Mouse (Mus musculus): Measurements from ENCODE around the gene Olfr573-ps1. TPM values are rescaled to one million over a fixed set of nuclear protein-coding genes. Genes with fewer than 3 reads are reported as not detected.

The Olfr573-ps1 gene
- polyA plus RNA-seq, 1 experiment from 2014 or later = not detected

DNA sequence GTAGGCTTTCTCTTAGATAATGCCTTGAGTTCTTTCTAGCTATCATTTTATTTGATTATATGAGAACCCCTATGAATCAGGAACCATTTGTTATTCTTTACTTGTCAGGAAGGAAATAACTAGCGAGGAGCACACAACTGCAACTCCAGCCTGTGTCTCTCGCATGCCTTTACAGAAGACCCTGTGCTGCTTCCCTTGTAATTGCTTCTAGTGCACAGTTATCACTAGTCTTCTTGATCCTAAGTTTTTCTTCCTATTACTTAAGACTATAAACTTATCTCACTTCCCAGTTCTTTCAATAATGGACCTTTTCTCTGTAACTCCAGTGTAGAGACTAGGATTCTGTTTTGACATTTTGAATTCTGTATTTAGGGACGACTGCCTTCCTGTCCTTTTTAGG is 15.8 kb upstream of the Olfr573-ps1 start:
- no peak for TF ChIP-seq CTCF (IDR thresholded peaks at IDR 0.05; ENCODE audit: low read depth)
- H3K27ac ChIP-seq (replicated peaks) = no peak overlapping the region
- DNase-seq (ENCODE audit: low spot score) = no peak

GRCm38 (mm10) chr7:102950732-102951131 is 8.4 kb upstream of the Olfr573-ps1 start:
- TF ChIP-seq CTCF (IDR thresholded peaks at IDR 0.05; ENCODE audit: low read depth) (no peak), EP300 (optimal IDR thresholded peaks at IDR 0.05) (no peak)
- 31% methylated on average over 1 of the region's 1 CpGs for WGBS
- no peak for DNase-seq (ENCODE audit: low spot score)
- Histone ChIP-seq H3K4me1 (replicated peaks; ENCODE audit: control insufficient read depth, insufficient read depth) (no peaks in the 10 kb centered on the region), H3K27me3 (ENCODE audit: control insufficient read depth, insufficient read depth, low read length) (no peaks in the 10 kb centered on the region), H3K36me3 (ENCODE audit: control insufficient read depth, insufficient read depth, low read length) (no peaks in the 10 kb centered on the region), H3K4me3 (ENCODE audit: low read depth, low read length) (no peak overlapping the region), H3K9me3 (ENCODE audit: control insufficient read depth, low read length) (no peaks in the 10 kb centered on the region), H3K9ac (ENCODE audit: low read length) (no peak overlapping the region), H3K4me2 (replicated peaks; ENCODE audit: low read depth) (no peak overlapping the region), H3K27ac (replicated peaks) (no peak overlapping the region)
- no peak for ATAC-seq (ENCODE audit: low FRiP score, low TSS enrichment)

More for the DNA sequence above, 15.8 kb upstream of the Olfr573-ps1 start:
- Histone ChIP-seq H3K36me3 (ENCODE audit: control insufficient read depth, insufficient read depth, low read length) (no peaks in the 10 kb centered on the region), H3K9me3 (ENCODE audit: control insufficient read depth, low read length) (no peaks in the 10 kb centered on the region), H3K4me2 (replicated peaks; ENCODE audit: low read depth) (no peak overlapping the region), H3K9ac (ENCODE audit: low read length) (no peak overlapping the region), H3K4me3 (ENCODE audit: low read depth, low read length) (no peak overlapping the region), H3K27me3 (ENCODE audit: control insufficient read depth, insufficient read depth, low read length) (no peaks in the 10 kb centered on the region), H3K4me1 (replicated peaks; ENCODE audit: control insufficient read depth, insufficient read depth) (no peaks in the 10 kb centered on the region)
- 68% methylated on average over 3 of the region's 3 CpGs for WGBS
- no peak for ATAC-seq (ENCODE audit: low FRiP score, low TSS enrichment)

DNA sequence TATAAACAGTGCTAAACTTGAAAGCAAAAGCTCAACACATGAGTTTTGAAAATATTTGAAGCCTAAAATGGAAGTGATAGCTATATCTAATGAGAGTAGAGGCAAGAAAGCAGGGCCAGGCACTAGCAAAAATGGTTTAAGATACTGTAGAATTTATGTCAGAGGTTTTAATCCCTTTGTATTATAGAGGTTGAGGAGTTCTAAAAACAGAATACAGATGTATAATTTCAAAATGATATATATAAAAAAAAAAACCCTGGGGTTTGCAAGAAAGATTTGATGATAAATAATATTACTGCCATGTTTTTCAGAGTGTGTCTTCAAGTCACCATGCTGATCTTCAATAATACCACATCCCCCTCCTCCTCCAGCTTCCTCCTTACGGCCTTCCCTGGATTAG is 5.8 kb upstream of the Olfr573-ps1 start, which contains the start of gene Olfr574:
TSS of gene Olfr574 (plus strand) at position 301 of the 400 bp plus-strand sequence.
- no peak for ATAC-seq (ENCODE audit: low FRiP score, low TSS enrichment)
- no peak for DNase-seq (ENCODE audit: low spot score)
- Histone ChIP-seq H3K27ac (replicated peaks) (no peak within 1 kb of the TSS), H3K4me3 (ENCODE audit: low read depth, low read length) (no peak within 1 kb of the TSS), H3K4me2 (replicated peaks; ENCODE audit: low read depth) (no peak within 1 kb of the TSS), H3K27me3 (ENCODE audit: control insufficient read depth, insufficient read depth, low read length) (no peaks in the 10 kb centered on the region), H3K9ac (ENCODE audit: low read length) (no peak within 1 kb of the TSS), H3K4me1 (replicated peaks; ENCODE audit: control insufficient read depth, insufficient read depth) (no peaks in the 10 kb centered on the region), H3K9me3 (ENCODE audit: control insufficient read depth, low read length) (no peaks in the 10 kb centered on the region), H3K36me3 (ENCODE audit: control insufficient read depth, insufficient read depth, low read length) (no peaks in the 10 kb centered on the region)
- TF ChIP-seq EP300 (optimal IDR thresholded peaks at IDR 0.05) (no peak), CTCF (IDR thresholded peaks at IDR 0.05; ENCODE audit: low read depth) (no peak)
- WGBS = 86% methylated on average over 1 of the region's 1 CpGs

DNA sequence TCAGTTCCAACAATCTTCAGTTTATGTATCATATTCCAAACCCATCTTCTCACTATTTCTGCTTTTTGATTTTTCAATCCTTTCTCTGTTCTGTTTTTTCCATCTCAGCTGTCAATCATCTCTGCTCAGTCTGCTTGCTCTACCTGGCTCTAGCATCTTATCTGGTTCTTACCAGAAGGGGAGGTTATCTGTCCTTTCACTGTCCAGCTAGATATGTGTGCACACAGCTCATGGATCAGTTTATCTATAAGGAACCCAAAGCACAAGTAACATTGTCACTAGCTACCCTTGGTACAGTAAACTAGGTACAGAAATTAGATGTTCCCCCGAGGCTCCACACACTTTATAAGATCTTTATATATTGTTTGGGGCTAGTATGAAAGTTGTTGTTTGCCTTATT is 1.0 kb upstream of the Olfr573-ps1 start:
- Histone ChIP-seq H3K4me1 (replicated peaks; ENCODE audit: control insufficient read depth, insufficient read depth) (no peaks in the 10 kb centered on the region), H3K4me2 (replicated peaks; ENCODE audit: low read depth) (no peak overlapping the region), H3K4me3 (ENCODE audit: low read depth, low read length) (no peak overlapping the region), H3K36me3 (ENCODE audit: control insufficient read depth, insufficient read depth, low read length) (no peaks in the 10 kb centered on the region), H3K27me3 (ENCODE audit: control insufficient read depth, insufficient read depth, low read length) (no peaks in the 10 kb centered on the region), H3K9me3 (ENCODE audit: control insufficient read depth, low read length) (no peaks in the 10 kb centered on the region), H3K9ac (ENCODE audit: low read length) (no peak overlapping the region), H3K27ac (replicated peaks) (no peak overlapping the region)
- 87% methylated on average over 1 of the region's 1 CpGs for WGBS
- ATAC-seq (ENCODE audit: low FRiP score, low TSS enrichment) (no peak), DNase-seq (ENCODE audit: low spot score) (no peak)
- TF ChIP-seq EP300 (optimal IDR thresholded peaks at IDR 0.05) (no peak), CTCF (IDR thresholded peaks at IDR 0.05; ENCODE audit: low read depth) (no peak)

DNA sequence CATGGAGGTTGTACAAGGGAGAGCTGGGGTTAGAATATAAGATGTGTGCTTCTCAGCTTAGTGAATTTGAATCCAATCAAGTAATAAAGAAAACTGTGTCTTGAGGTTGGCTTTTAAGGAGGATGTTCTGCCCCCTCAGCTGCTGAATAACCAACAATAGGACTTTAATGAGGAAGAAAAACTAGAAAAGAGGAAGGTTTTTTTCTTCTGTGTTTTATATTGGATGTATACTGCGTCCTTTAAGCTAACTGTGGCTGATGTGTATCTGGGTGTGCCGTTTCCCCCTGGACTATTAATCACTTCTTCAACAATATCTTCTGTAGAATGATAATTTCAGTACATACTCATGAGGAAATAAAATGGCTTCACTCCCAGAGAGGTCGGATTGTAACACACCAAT is 15.3 kb downstream of the Olfr573-ps1 start:
- no peak overlapping the region for H3K27ac ChIP-seq (replicated peaks)
- no peak for ATAC-seq (ENCODE audit: low FRiP score, low TSS enrichment)
- no peaks in the 10 kb centered on the region for H3K36me3 ChIP-seq (ENCODE audit: control insufficient read depth, insufficient read depth, low read length)
- H3K4me3 ChIP-seq (ENCODE audit: low read depth, low read length) = no peak overlapping the region
- no peaks in the 10 kb centered on the region for H3K4me1 ChIP-seq (replicated peaks; ENCODE audit: control insufficient read depth, insufficient read depth)
- no peaks in the 10 kb centered on the region for H3K27me3 ChIP-seq (ENCODE audit: control insufficient read depth, insufficient read depth, low read length)
- DNase-seq (ENCODE audit: low spot score) = no peak
- TF ChIP-seq EP300 (optimal IDR thresholded peaks at IDR 0.05) (no peak), CTCF (IDR thresholded peaks at IDR 0.05; ENCODE audit: low read depth) (no peak)
- no peak overlapping the region for H3K9ac ChIP-seq (ENCODE audit: low read length)
- no peaks in the 10 kb centered on the region for H3K9me3 ChIP-seq (ENCODE audit: control insufficient read depth, low read length)
- 61% methylated on average over 3 of the region's 3 CpGs for WGBS
- no peak overlapping the region for H3K4me2 ChIP-seq (replicated peaks; ENCODE audit: low read depth)

DNA sequence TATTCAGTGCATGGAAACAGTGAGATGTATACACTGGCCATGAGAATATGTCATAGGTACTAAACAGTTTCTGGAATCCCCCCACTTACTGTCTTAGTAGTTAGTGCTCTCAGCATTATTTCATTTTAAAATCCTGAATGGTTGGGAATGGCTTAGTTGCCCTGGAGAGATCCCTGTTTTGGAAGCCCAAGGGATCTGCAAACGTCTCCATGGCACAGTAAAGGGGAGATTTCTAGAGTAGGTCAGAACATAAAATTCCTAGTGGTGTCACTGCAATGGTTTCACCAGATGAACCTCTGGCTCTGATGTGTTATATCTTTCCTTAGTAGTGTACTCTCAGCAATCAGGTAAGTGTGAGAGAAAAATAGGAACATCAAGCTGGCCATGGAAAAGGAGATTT is 18.3 kb downstream of the Olfr573-ps1 start, which contains the start of gene Olfr572:
TSS of gene Olfr572 (plus strand) at position 301 of the 400 bp plus-strand sequence.
- no peak for TF ChIP-seq CTCF (IDR thresholded peaks at IDR 0.05; ENCODE audit: low read depth)
- no peak for TF ChIP-seq EP300 (optimal IDR thresholded peaks at IDR 0.05)

More for the DNA sequence above, 18.3 kb downstream of the Olfr573-ps1 start, which contains the start of gene Olfr572:
- H3K9ac ChIP-seq (ENCODE audit: low read length) = no peak within 1 kb of the TSS
- no peak within 1 kb of the TSS for H3K27ac ChIP-seq (replicated peaks)
- no peak within 1 kb of the TSS for H3K4me3 ChIP-seq (ENCODE audit: low read depth, low read length)
- WGBS = 58% methylated on average over 1 of the region's 1 CpGs
- no peaks in the 10 kb centered on the region for H3K4me1 ChIP-seq (replicated peaks; ENCODE audit: control insufficient read depth, insufficient read depth)
- no peaks in the 10 kb centered on the region for H3K9me3 ChIP-seq (ENCODE audit: control insufficient read depth, low read length)
- H3K36me3 ChIP-seq (ENCODE audit: control insufficient read depth, insufficient read depth, low read length) = no peaks in the 10 kb centered on the region
- no peak within 1 kb of the TSS for H3K4me2 ChIP-seq (replicated peaks; ENCODE audit: low read depth)
- no peaks in the 10 kb centered on the region for H3K27me3 ChIP-seq (ENCODE audit: control insufficient read depth, insufficient read depth, low read length)
- DNase-seq (ENCODE audit: low spot score) (no peak), ATAC-seq (ENCODE audit: low FRiP score, low TSS enrichment) (no peak)
